Mouse (Mus musculus) layer of hippocampus, postnatal 14 days (tissue): ENCODE measurements around the gene Cyb561a3. TPM values are rescaled to one million over a fixed set of nuclear protein-coding genes. Genes with fewer than 3 reads are reported as not detected.
"Not testable (repeated sequence)": the region's sequence is repeated elsewhere in the genome, so short reads cannot be mapped to it uniquely, and the experiment has no call there.

ENCODE experiments used
- DNase-seq, 2 experiments: peaks; one replicate each; pipeline ENCODE4 v3.0.0; 2021 to 2022; ENCODE audit warnings: low spot score in 2 of 2, mixed read lengths in 1 of 2
- long read RNA-seq, 2 experiments: library from polyadenylated mRNA; stranded (forward); transcript quantifications; one replicate each; pipeline ENCODE4 v2.0.0; 2021
- total RNA-seq, 2 experiments: library from RNA; stranded (reverse); gene quantifications; 2 replicates each; pipeline ENCODE4 v1.2.3; 2021

Gene Cyb561a3
- 10 to 100 TPM; 13.0 to 13.9 TPM for total RNA-seq
- long read RNA-seq, experiment 1, partial matches to known transcripts: 1 of 20 reads
- long read RNA-seq, experiment 1, other reads (novel, unspliced or antisense): 11 of 20 reads
- long read RNA-seq, experiment 2, transcript Cyb561a3-201 (7 exons, 1,474 nt): minor isoform, 7 of 33 reads
- long read RNA-seq, experiment 2, transcript Cyb561a3-209 (8 exons, 3,130 nt): major isoform, 14 of 33 reads
- long read RNA-seq, experiment 2, partial matches to known transcripts: 2 of 33 reads
- long read RNA-seq, experiment 2, other reads (novel, unspliced or antisense): 10 of 33 reads

DNA sequence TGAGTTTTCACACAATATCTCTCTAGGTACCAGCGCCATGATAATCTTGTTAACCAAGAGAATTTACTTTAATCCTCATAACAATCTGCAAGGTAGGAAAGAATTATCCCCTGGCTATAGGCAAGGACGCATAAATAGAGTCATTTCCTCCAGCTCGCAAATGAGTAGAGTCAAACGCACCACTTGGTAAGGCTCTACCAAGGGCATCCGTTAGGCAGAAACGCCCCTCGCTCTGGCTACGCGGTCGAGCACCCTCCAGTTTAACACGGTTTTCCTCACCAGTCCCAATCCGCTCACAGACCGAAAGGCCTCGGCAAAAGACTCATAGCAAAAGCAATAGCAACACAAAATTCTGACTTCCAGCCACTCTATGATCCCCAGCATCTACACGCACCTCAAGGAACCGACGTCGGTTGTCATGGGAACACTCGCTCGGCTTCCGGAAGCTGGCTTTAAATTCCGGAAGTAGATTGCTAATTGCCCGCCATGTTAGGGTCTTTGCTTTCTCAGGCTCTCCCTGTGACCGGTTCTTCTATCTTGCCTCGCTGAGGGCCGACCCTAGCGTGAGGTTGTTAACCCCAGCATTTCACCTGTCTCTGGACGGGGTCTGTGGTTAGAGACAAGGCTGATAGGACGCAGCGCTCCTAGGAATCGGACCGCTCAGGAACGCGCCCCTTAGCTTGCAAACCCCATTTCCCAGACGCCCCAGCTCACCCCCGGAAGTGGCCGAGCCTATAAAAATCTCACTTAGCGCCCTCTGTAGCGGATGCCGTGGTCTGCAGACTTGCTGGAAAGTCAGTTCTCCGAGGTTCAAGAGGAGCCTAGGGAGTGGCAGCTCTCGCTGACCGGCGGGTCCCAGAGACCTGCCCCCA, at the start of gene Cyb561a3, which contains the start of gene Tmem138:
TSS of gene Cyb561a3 (plus strand) at position 483 of the 872 bp plus-strand sequence.
TSS of gene Tmem138 (minus strand) at position 673 of the 872 bp plus-strand sequence.
- DNase-seq: peak; percentile 94 to 95

- no peak for DNase-seq
Observed at GRCm38 (mm10) chr19:10530082-10530481, 46.9 kb upstream of the Cyb561a3 start.

DNA sequence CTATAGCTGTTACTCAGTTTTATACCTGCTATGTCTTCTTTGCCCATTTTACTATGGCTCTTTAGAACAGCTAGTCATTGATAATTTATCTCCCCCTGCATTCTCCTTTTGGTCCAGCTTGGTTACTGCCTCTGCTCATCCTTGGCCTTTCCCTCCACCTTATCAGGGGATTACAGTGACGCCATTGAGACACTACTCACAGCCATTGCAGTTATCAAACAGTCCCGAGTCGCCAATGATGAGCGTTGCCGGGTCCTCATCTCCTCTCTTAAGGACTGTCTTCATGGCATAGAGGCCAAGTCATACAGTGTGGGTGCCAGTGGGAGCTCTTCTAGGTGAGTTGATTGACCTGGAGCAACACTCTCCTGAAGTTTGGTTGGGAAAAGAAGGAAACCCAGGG, 37.5 kb upstream of the Cyb561a3 start:
- no peak for DNase-seq

- peak; percentile 78 to 83 for DNase-seq
Observed at GRCm38 (mm10) chr19:10555624-10556510, 21.1 kb upstream of the Cyb561a3 start, which contains the start of gene Tmem216. Gene Tmem216 (minus strand): TSS chr19:10556238.

- DNase-seq: no peak
Observed at GRCm38 (mm10) chr19:10557001-10557400, 20.0 kb upstream of the Cyb561a3 start.

DNA sequence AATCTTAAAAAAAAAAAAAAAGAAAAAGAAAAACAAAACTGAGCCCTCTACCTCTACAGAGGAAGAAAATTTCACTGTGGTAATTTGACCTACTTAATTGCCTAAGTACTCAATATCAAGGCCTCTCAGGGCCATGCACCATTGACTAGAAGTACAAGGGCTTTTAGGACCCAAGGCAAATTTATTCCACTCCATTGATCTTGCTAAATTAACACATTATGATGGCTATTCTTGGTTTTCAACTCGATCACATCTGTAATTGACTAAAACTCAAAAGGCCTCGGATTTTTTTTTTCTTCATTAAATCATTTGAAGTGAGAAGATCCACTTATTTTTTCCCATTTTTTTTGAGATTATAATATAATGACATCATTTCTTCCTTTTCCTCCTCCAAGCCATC, 19.5 kb upstream of the Cyb561a3 start:
- DNase-seq: no peak

DNA sequence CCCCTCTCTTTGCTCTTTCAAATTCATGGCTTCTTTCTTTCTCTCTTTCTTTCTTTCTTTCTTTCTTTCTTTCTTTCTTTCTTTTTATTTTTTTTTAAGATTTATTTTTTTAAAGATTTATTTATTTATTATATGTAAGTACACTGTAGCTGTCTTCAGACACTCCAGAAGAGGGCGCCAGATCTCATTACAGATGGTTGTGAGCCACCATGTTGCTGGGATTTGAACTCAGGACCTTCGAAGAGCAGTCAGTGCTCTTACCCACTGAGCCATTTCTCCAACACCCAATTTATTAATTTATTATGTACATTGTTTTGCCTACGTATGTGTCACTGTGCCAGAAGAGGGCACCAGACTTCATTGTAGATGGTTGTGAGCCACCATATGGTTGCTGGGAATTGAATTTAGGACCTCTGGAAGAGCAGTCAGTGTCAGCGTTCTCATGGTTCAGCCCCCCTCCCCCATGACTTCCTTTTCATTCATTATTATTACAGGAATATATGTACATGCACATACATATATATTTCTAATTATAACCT, 19.1 kb upstream of the Cyb561a3 start:
- DNase-seq: not testable (repeated sequence)

DNA sequence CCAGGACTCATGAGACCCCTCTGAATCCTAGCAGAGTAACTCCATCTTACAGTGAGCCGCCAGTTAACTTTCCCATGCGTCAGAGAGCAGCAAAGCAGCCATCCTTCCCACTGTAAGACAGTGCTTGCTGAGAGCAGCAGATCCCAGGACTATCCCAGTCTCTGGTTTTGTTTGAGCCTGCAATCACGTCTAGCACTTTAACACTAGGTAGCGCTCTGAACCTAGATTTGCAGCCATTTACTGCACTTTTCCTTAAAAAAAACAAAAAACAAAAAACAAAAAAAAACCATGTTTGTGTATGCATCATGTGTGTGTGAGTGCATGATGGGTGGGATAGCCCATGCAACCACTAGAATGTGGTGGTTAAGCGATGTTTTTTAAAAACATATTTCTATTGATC, 16.9 kb upstream of the Cyb561a3 start:
- no peak for DNase-seq

DNA sequence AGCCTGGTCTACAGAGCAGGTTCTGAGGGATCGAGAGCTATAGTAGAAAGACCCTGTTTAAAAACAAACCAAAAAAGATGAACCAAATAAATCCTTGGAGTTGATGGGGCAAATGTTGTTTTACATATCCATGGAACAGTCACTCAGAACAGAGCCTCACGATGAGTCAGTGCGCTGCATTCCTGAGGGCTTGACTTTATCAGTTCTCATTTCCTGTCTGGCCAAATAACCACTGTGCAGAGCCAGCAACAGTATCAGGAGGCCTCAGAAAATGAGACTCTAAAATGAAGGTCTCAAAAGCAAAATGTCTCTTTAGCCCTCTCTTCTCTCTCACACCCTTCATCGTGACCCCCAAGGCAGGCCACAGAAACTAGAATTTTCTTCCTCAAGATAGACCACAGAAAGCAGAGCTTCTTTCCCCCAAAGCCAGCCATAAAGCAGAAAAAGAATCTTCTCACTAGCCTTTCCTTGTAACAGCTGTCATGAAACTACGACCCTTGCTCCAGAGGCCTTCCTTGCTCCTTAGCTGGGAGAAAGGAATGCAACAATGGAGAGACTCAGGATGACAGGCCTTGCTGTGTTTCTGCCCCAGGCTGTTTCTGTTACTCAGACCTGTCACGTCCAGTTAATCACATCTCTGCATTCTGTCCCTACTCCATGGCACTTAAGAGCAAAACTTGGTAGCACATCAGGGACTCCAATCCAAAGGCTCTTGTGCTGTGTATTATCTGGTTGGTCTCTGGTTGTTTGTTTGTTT, 15.2 kb upstream of the Cyb561a3 start:
- DNase-seq: no peak

GRCm38 (mm10) chr19:10562351-10562750, 14.6 kb upstream of the Cyb561a3 start:
- DNase-seq: no peak

GRCm38 (mm10) chr19:10564278-10564677, 12.7 kb upstream of the Cyb561a3 start:
- DNase-seq: no peak

DNA sequence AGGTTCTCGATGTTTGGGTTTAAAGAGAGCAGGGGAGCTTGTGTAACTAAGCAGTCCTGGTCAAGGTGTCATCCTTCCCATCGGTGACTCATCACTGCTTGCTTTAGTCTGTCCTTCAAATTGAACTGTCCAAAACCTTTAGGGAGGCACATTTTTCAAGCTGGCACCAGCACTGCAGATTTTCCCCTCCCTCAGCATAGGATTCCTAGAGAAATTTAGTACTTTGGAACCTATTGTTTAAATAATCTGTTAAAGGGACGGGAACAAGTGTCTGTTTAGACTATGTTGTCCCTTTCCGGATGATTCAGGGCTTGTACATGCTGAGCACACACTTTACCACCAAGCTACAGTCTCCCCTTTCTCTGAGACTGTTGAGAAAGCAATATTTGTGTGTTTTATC, 11.8 kb upstream of the Cyb561a3 start:
- no peak for DNase-seq

DNA sequence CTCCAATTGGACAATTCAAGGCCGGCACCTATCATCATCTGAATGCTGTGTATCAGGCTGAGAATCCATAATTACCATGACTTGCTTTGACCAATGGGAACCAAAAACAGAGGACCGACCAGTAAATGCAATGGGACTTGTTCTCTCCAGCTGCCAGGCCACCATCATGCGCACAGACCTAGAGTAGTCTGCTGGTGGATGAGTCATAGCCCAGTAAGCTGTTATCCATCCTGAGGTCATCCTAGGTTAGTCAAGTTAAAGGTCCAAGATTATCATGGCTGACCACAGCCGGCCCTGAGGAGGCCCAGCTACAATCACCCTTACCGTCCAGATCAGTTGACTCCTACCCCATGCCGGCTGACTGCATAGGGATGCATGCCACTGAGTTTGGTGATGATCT, 7.3 kb upstream of the Cyb561a3 start:
- DNase-seq: no peak

- no peak for DNase-seq
Observed at GRCm38 (mm10) chr19:10580102-10580501, 3.1 kb downstream of the Cyb561a3 start.

DNA sequence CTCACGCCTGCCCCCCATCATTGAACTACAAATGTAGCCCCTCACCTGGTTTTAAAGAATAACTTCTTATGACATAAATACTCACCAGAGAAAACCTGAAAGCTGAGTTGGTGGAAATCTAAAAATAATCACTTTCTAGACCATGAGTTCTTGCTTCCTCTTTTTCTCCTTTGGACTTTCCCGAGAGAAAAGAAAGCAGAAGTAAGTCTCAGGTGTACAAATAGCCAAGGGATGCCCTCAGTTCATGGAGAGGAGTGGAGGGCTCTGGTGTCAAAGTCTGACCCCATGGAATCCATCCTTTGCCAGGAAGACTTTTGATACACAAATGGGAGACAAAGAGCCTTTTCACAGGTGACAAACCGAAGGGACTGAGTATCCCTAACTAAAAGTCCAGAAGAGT, 3.8 kb downstream of the Cyb561a3 start:
- DNase-seq: no peak

DNA sequence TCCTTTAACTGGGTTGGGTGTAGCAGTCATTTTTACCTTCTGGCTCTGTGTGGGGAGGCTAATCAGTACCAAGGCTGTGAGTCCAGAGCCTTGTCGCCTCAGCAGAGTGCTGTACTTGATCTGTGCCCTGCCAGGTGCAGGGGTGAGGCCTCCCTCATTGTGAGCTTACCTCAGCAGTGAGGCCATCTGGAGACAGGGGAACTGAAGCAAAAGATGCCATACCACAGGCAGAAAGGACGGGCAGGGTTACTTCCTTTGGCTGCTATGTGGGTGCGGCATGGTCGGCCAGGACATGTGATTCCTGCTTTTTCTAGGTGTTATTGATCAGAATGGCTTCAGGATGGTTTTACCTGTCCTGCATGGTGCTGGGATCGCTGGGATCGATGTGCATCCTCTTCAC, 5.0 kb downstream of the Cyb561a3 start:
- no peak for DNase-seq

DNA sequence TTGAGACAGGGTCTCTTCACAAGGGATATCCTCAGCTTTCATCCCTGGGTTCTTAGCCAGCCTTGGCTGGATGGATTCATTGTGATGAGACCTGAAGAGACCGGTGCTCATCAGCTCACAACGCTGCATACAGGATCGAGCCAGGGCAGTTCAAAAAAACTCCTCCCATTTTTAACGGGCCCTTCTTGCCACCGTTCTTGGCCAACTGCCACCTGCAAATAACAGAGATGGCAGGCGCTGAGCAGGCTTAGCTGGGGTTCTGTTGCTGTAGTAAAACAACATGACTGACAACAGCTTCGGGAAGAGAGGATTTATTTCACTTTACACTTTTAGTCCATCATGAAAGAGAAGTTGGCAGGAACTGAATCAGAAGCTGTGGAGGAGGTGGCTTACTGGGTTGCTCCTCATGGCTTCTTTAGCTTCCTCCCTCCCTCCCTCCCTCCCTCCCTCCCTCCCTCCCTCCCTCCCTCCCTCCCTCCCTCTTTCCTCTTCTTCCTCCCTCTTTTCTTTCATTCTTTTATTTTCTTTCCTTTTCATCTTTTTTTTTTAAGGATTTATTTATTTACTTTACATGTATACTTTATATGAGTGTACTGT, 6.7 kb downstream of the Cyb561a3 start:
- DNase-seq: no peak

GRCm38 (mm10) chr19:10585112-10585511, 8.1 kb downstream of the Cyb561a3 start:
- no peak for DNase-seq

- no peak for DNase-seq
Observed at GRCm38 (mm10) chr19:10587231-10587630, 10.3 kb downstream of the Cyb561a3 start.
